Mouse (Mus musculus) thymus, adult 2 months (tissue): ENCODE data around the gene Frmd6.

Experiments used
- CTCF ChIP-seq: fragments of 200-500 bp; IDR thresholded peaks from 2 replicates; pipeline ENCODE4 v1.5.1; 2012; ENCODE audit warnings: mild to moderate bottlenecking, control low read depth, low read length, moderate library complexity, borderline replicate concordance; ENCODE audit not compliant: control insufficient read depth, poor library complexity, insufficient read depth; ENCODE audit errors: extremely low read depth
- POLR2A ChIP-seq: fragments of 200-500 bp; IDR thresholded peaks from 2 replicates; pipeline ENCODE4 v1.6.1; 2012; ENCODE audit warnings: mild to moderate bottlenecking, low read length, control low read depth, moderate library complexity; ENCODE audit not compliant: control insufficient read depth, poor library complexity, insufficient read depth; ENCODE audit errors: extremely low read depth

GRCm38 (mm10) chr12:70826318-70827072 lies 1.2 kb downstream of the Frmd6 start:
- no peak for TF ChIP-seq CTCF
- TF ChIP-seq POLR2A: no peak
